Mouse (Mus musculus) heart, embryonic 16.5 days (tissue): Measurements from ENCODE around the gene Otud7b. TPM values are rescaled to one million over a fixed set of nuclear protein-coding genes. Genes with fewer than 3 reads are reported as not detected.

Source experiments
- ATAC-seq: fragments of 200-750 bp; cut with Nextera tagmentation; replicated peaks from 2 replicates; pipeline ENCODE4 v1.8.0; 2017; ENCODE audit warnings: moderate number of reproducible peaks; ENCODE audit not compliant: insufficient read depth, low FRiP score; ENCODE audit errors: extremely low read depth
- H3K27ac ChIP-seq: fragments of 300-500 bp; sonication (generic); 2 replicates; pipeline ENCODE4 v1.5.1; 2014; ENCODE audit warnings: mild to moderate bottlenecking, low read length, control low read depth, moderate library complexity
- H3K27me3 ChIP-seq: fragments of 300-500 bp; sonication (generic); 2 replicates; pipeline ENCODE4 v1.6.1; 2014; ENCODE audit warnings: low read length, mixed read lengths; ENCODE audit not compliant: control insufficient read depth, insufficient read depth
- H3K36me3 ChIP-seq: fragments of 300-500 bp; sonication (generic); 2 replicates; pipeline ENCODE4 v1.6.1; 2014; ENCODE audit not compliant: control insufficient read depth, insufficient read depth
- H3K4me1 ChIP-seq: fragments of 300-500 bp; sonication (generic); 2 replicates; pipeline ENCODE4 v1.6.1; 2014; ENCODE audit warnings: low read length, mixed read lengths; ENCODE audit not compliant: control insufficient read depth, insufficient read depth
- H3K4me2 ChIP-seq: fragments of 300-500 bp; sonication (generic); 2 replicates; pipeline ENCODE4 v1.6.1; 2014; ENCODE audit warnings: low read depth, mild to moderate bottlenecking, control low read depth, low read length
- H3K4me3 ChIP-seq: fragments of 300-500 bp; sonication (generic); 2 replicates; pipeline ENCODE4 v1.5.1; 2014; ENCODE audit warnings: mild to moderate bottlenecking, control low read depth, low read length
- H3K9ac ChIP-seq: fragments of 300-500 bp; sonication (generic); 2 replicates; pipeline ENCODE4 v1.6.1; 2014; ENCODE audit warnings: low read length, control low read depth
- H3K9me3 ChIP-seq: fragments of 300-500 bp; sonication (generic); replicated peaks from 2 replicates; pipeline ENCODE4 v1.6.1; 2016; ENCODE audit warnings: low read length; ENCODE audit not compliant: control insufficient read depth
- WGBS: fragments of 180-500 bp; shearing (Covaris S2); extraction: QIAGEN DNeasy Blood & Tissue Kit; methylation state at CpG from one replicate; pipeline ENCODE4 v1.1.7; 2014; 5-methylcytosine and 5-hydroxymethylcytosine counted together
- polyA plus RNA-seq: library from polyadenylated mRNA; unstranded; fragments of >200 nt; fragmentation: Nextera tagmentation; extraction: Ambion mirVana; gene quantifications from 2 replicates; pipeline ENCODE4 v1.2.1, GENCODE M21; 2015

The Otud7b gene
- polyA plus RNA-seq, 1 experiment from 2014 or later: 18.6 TPM

- Histone ChIP-seq H3K9me3 (no peaks in the 10 kb centered on the region; the same call in 1 of the 2 replicates), H3K27me3 (no peaks in the 10 kb centered on the region), H3K36me3 (no peaks in the 10 kb centered on the region), H3K27ac (no peak overlapping the region; the same call in 1 of the 2 replicates), H3K4me1 (peaks cover 9% of the 10 kb centered on the region), H3K9ac (peak overlapping the region; percentile 28; the same call in 1 of the 2 replicates), H3K4me2 (peak overlapping the region; percentile 52), H3K4me3 (peak overlapping the region; percentile 9; the same call in 1 of the 2 replicates)
- no peak for ATAC-seq
- 46% methylated on average over 13 of the region's 13 CpGs for WGBS
Measured at GRCm38 (mm10) chr3:96093509-96093908, 10.8 kb upstream of the Otud7b start.

DNA sequence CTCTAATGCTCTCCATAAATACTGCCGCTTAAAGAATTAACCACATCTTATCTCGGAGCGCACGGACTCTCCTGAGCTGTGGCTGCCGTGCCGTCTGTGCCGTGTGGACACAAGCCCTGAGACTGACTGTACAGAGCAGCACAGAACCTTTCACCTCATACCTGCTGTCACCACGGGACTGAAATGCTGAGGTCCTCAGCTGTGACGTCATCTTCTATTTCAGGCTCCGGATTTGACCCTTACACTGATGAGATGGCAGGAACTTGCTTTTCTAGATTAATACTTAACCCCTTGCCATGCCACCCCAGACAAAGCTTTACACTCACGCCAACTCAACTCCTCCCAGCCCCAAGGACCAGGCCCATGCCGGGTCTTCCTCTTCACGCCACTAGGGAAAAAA, 10.1 kb upstream of the Otud7b start:
- Histone ChIP-seq H3K36me3 (no peaks in the 10 kb centered on the region), H3K4me2 (peak overlapping the region; percentile 52), H3K4me3 (peak overlapping the region; percentile 9), H3K9ac (peak overlapping the region; percentile 31; the same call in 1 of the 2 replicates), H3K27me3 (no peaks in the 10 kb centered on the region), H3K27ac (peak overlapping the region; percentile 48), H3K4me1 (peaks cover 12% of the 10 kb centered on the region), H3K9me3 (no peaks in the 10 kb centered on the region; the same call in 1 of the 2 replicates)
- 25% methylated on average over 13 of the region's 13 CpGs for WGBS
- ATAC-seq: peak; percentile 79

- Histone ChIP-seq H3K4me3 (no peak overlapping the region), H3K9me3 (no peaks in the 10 kb centered on the region), H3K9ac (no peak overlapping the region), H3K27me3 (no peaks in the 10 kb centered on the region), H3K36me3 (no peaks in the 10 kb centered on the region), H3K4me2 (no peak overlapping the region), H3K27ac (no peak overlapping the region), H3K4me1 (peaks cover 19% of the 10 kb centered on the region)
- ATAC-seq: no peak
- WGBS: 62% methylated on average over 4 of the region's 4 CpGs
Measured at GRCm38 (mm10) chr3:96098168-96098567, 6.2 kb upstream of the Otud7b start.

GRCm38 (mm10) chr3:96098616-96099267, 5.6 kb upstream of the Otud7b start:
- H3K9me3 ChIP-seq: no peaks in the 10 kb centered on the region
- no peaks in the 10 kb centered on the region for H3K27me3 ChIP-seq
- H3K4me1 ChIP-seq: peaks cover 18% of the 10 kb centered on the region
- 34% methylated on average over 7 of the region's 7 CpGs for WGBS
- no peak overlapping the region for H3K27ac ChIP-seq
- ATAC-seq: no peak
- H3K4me3 ChIP-seq: no peak overlapping the region
- H3K9ac ChIP-seq: no peak overlapping the region
- H3K4me2 ChIP-seq: no peak overlapping the region
- no peaks in the 10 kb centered on the region for H3K36me3 ChIP-seq

DNA sequence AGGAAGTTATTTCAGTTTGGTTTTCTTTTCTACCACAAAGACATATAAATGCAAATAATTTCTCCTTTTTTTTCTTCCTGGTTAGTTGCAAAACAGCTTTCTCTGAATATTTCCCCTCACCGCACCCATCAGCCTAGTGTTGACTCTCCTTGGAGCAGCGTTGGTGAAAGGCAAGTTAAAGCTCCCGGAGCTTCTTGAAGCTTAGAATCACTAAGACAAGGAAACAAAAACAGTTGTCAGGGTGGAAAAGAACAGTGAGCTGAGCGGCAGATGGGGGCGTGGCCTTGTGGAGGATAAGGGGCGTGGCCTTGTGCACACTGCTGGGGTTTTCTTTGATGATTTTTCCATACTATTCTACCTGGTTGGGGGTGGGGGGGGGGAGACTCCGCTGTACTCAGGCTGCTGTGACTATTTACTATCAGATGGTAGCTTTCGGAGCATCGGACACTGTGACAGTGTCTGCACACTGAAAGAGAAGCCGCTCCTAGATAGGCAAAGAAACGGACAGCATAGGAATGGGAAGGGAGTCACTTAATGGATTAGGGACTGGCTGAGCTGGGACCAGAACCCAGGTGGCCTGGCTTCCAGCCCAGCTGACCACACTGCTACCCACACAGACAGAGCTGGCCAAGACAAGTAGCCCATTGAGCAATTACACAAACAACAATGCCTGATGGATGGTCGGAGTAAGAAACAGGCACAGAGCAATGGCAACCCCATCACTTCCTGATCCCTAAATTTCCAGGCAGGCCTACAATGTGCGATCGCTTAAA, 2.0 kb upstream of the Otud7b start:
- WGBS: 23% methylated on average over 14 of the region's 14 CpGs
- Histone ChIP-seq H3K4me3 (peak overlapping the region; percentile 44), H3K9ac (peak overlapping the region; percentile 65), H3K4me1 (peaks cover 25% of the 10 kb centered on the region), H3K36me3 (no peaks in the 10 kb centered on the region), H3K27ac (no peak overlapping the region), H3K9me3 (no peaks in the 10 kb centered on the region), H3K27me3 (no peaks in the 10 kb centered on the region), H3K4me2 (peak overlapping the region; percentile 67)
- ATAC-seq: no peak

DNA sequence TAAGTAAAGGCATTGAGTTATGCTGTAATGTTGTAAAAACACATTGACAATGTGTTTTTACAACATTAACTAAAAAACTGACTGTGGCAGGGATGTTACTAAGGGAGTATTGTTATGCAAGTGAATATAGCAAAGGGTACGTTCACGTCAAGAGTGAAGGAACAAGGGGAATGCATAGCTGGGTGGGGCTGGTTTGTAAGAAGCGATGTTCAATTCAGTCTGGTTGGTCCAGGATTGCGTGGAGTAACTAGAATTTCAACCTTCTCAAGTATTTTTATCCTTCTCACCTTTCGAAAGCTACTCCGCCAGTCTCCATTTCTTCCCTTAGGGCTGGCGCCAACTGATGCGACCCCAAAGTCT, 446 bp upstream of the Otud7b start:
- ATAC-seq: peak; percentile 5; the same call in 1 of the 2 replicates
- H3K4me2 ChIP-seq: peak overlapping the region; percentile 70
- H3K27me3 ChIP-seq: no peaks in the 10 kb centered on the region
- no peaks in the 10 kb centered on the region for H3K36me3 ChIP-seq
- H3K9ac ChIP-seq: peak overlapping the region; percentile 94
- H3K4me3 ChIP-seq: peak overlapping the region; percentile 90
- H3K9me3 ChIP-seq: no peaks in the 10 kb centered on the region
- H3K4me1 ChIP-seq: peaks cover 19% of the 10 kb centered on the region
- under 1% methylated on average over 8 of the region's 8 CpGs for WGBS
- H3K27ac ChIP-seq: peak overlapping the region; percentile 98

GRCm38 (mm10) chr3:96105232-96105747, 963 bp downstream of the Otud7b start:
- Histone ChIP-seq H3K9me3 (no peaks in the 10 kb centered on the region), H3K4me2 (peak overlapping the region; percentile 73), H3K36me3 (no peaks in the 10 kb centered on the region), H3K4me3 (peak overlapping the region; percentile 90), H3K4me1 (peaks cover 19% of the 10 kb centered on the region), H3K9ac (peak overlapping the region; percentile 94), H3K27ac (peak overlapping the region; percentile 98), H3K27me3 (no peaks in the 10 kb centered on the region)
- no peak; the same call in 1 of the 2 replicates for ATAC-seq
- WGBS: 6% methylated on average over 10 of the region's 10 CpGs

- Histone ChIP-seq H3K36me3 (no peaks in the 10 kb centered on the region), H3K4me3 (no peak overlapping the region), H3K9me3 (no peaks in the 10 kb centered on the region), H3K4me2 (no peak overlapping the region; the same call in 1 of the 2 replicates), H3K27me3 (no peaks in the 10 kb centered on the region), H3K4me1 (peaks cover 19% of the 10 kb centered on the region), H3K27ac (no peak overlapping the region), H3K9ac (no peak overlapping the region)
- no peak for ATAC-seq
- 74% methylated on average over 4 of the region's 4 CpGs for WGBS
Measured at GRCm38 (mm10) chr3:96106151-96106550, 1.8 kb downstream of the Otud7b start.

- Histone ChIP-seq H3K27ac (no peak overlapping the region), H3K4me3 (no peak overlapping the region), H3K4me2 (no peak overlapping the region), H3K4me1 (peaks cover 20% of the 10 kb centered on the region), H3K9ac (no peak overlapping the region), H3K27me3 (no peaks in the 10 kb centered on the region), H3K36me3 (no peaks in the 10 kb centered on the region), H3K9me3 (no peaks in the 10 kb centered on the region)
- ATAC-seq: no peak
- WGBS: 91% methylated on average over 3 of the region's 3 CpGs
Measured at GRCm38 (mm10) chr3:96108315-96108714, 4.0 kb downstream of the Otud7b start.
